Mouse (Mus musculus): ENCODE results near the gene Tomm7. TPM values are rescaled to one million over a fixed set of nuclear protein-coding genes. Genes with fewer than 3 reads are reported as not detected.

Gene Tomm7
- polyA plus RNA-seq, 1 experiment from 2014 or later, result 97.7 TPM

- WGBS, result 91% methylated on average over 13 of the region's 13 CpGs
- no peak for ATAC-seq (ENCODE audit: low FRiP score)
Measured at GRCm38 (mm10) chr5:23864054-23864965, 20.3 kb upstream of the Tomm7 start.

GRCm38 (mm10) chr5:23863166-23864053, 19.4 kb upstream of the Tomm7 start:
- H3K9ac ChIP-seq, result no peak overlapping the region
- WGBS, result 89% methylated on average over 7 of the region's 7 CpGs
- peaks cover 4% of the 10 kb centered on the region for H3K36me3 ChIP-seq (replicated peaks; ENCODE audit: control insufficient read depth, insufficient read depth)
- H3K4me2 ChIP-seq (replicated peaks), result no peak overlapping the region
- H3K27me3 ChIP-seq (ENCODE audit: control insufficient read depth, insufficient read depth, low read length), result no peaks in the 10 kb centered on the region
- H3K4me3 ChIP-seq (replicated peaks; ENCODE audit: low read length), result no peak overlapping the region
- no peaks in the 10 kb centered on the region for H3K9me3 ChIP-seq (ENCODE audit: control insufficient read depth, low read length)
- no peak for ATAC-seq (ENCODE audit: low FRiP score)
- no peak for DNase-seq (ENCODE audit: low spot score)
- no peak overlapping the region for H3K27ac ChIP-seq
- H3K4me1 ChIP-seq (replicated peaks; ENCODE audit: control insufficient read depth, insufficient read depth, low read length), result no peaks in the 10 kb centered on the region

More at GRCm38 (mm10) chr5:23864054-23864965, 20.3 kb upstream of the Tomm7 start:
- H3K9me3 ChIP-seq (ENCODE audit: control insufficient read depth, low read length), result no peaks in the 10 kb centered on the region
- no peak overlapping the region for H3K9ac ChIP-seq
- H3K4me1 ChIP-seq (replicated peaks; ENCODE audit: control insufficient read depth, insufficient read depth, low read length), result no peaks in the 10 kb centered on the region
- no peaks in the 10 kb centered on the region for H3K36me3 ChIP-seq (replicated peaks; ENCODE audit: control insufficient read depth, insufficient read depth)
- no peaks in the 10 kb centered on the region for H3K27me3 ChIP-seq (ENCODE audit: control insufficient read depth, insufficient read depth, low read length)
- no peak overlapping the region for H3K27ac ChIP-seq
- H3K4me3 ChIP-seq (replicated peaks; ENCODE audit: low read length), result no peak overlapping the region
- DNase-seq (ENCODE audit: low spot score), result peak; percentile 19
- no peak overlapping the region for H3K4me2 ChIP-seq (replicated peaks)

- Histone ChIP-seq H3K36me3 (replicated peaks; ENCODE audit: control insufficient read depth, insufficient read depth) (peaks cover 14% of the 10 kb centered on the region), H3K4me2 (replicated peaks) (no peak overlapping the region), H3K9me3 (ENCODE audit: control insufficient read depth, low read length) (no peaks in the 10 kb centered on the region), H3K27ac (no peak overlapping the region), H3K9ac (no peak overlapping the region), H3K27me3 (ENCODE audit: control insufficient read depth, insufficient read depth, low read length) (no peaks in the 10 kb centered on the region), H3K4me1 (replicated peaks; ENCODE audit: control insufficient read depth, insufficient read depth, low read length) (no peaks in the 10 kb centered on the region), H3K4me3 (replicated peaks; ENCODE audit: low read length) (no peak overlapping the region)
- 76% methylated on average over 5 of the region's 5 CpGs for WGBS
- ATAC-seq (ENCODE audit: low FRiP score) (no peak), DNase-seq (ENCODE audit: low spot score) (no peak)
Measured at GRCm38 (mm10) chr5:23862291-23862690, 18.3 kb upstream of the Tomm7 start.

- H3K9ac ChIP-seq, result no peak overlapping the region
- no peaks in the 10 kb centered on the region for H3K4me1 ChIP-seq (replicated peaks; ENCODE audit: control insufficient read depth, insufficient read depth, low read length)
- 94% methylated on average over 9 of the region's 9 CpGs for WGBS
- H3K36me3 ChIP-seq (replicated peaks; ENCODE audit: control insufficient read depth, insufficient read depth), result peaks cover 19% of the 10 kb centered on the region
- H3K27me3 ChIP-seq (ENCODE audit: control insufficient read depth, insufficient read depth, low read length), result no peaks in the 10 kb centered on the region
- no peak for ATAC-seq (ENCODE audit: low FRiP score)
- no peak overlapping the region for H3K27ac ChIP-seq
- no peaks in the 10 kb centered on the region for H3K9me3 ChIP-seq (ENCODE audit: control insufficient read depth, low read length)
- no peak overlapping the region for H3K4me3 ChIP-seq (replicated peaks; ENCODE audit: low read length)
- no peak for DNase-seq (ENCODE audit: low spot score)
- no peak overlapping the region for H3K4me2 ChIP-seq (replicated peaks)
Measured at GRCm38 (mm10) chr5:23861721-23862120, 17.8 kb upstream of the Tomm7 start.

GRCm38 (mm10) chr5:23859896-23860295, 15.9 kb upstream of the Tomm7 start:
- Histone ChIP-seq H3K27ac (no peak overlapping the region), H3K4me3 (replicated peaks; ENCODE audit: low read length) (no peak overlapping the region), H3K36me3 (replicated peaks; ENCODE audit: control insufficient read depth, insufficient read depth) (peaks cover 37% of the 10 kb centered on the region), H3K27me3 (ENCODE audit: control insufficient read depth, insufficient read depth, low read length) (no peaks in the 10 kb centered on the region), H3K4me2 (replicated peaks) (no peak overlapping the region), H3K4me1 (replicated peaks; ENCODE audit: control insufficient read depth, insufficient read depth, low read length) (no peaks in the 10 kb centered on the region), H3K9ac (no peak overlapping the region), H3K9me3 (ENCODE audit: control insufficient read depth, low read length) (no peaks in the 10 kb centered on the region)
- ATAC-seq (ENCODE audit: low FRiP score), result no peak
- DNase-seq (ENCODE audit: low spot score), result no peak
- WGBS, result 68% methylated on average over 5 of the region's 5 CpGs

GRCm38 (mm10) chr5:23859087-23859718, 15.2 kb upstream of the Tomm7 start:
- no peak overlapping the region for H3K27ac ChIP-seq
- no peaks in the 10 kb centered on the region for H3K27me3 ChIP-seq (ENCODE audit: control insufficient read depth, insufficient read depth, low read length)
- H3K36me3 ChIP-seq (replicated peaks; ENCODE audit: control insufficient read depth, insufficient read depth), result peaks cover 43% of the 10 kb centered on the region
- no peak overlapping the region for H3K4me3 ChIP-seq (replicated peaks; ENCODE audit: low read length)
- H3K9me3 ChIP-seq (ENCODE audit: control insufficient read depth, low read length), result no peaks in the 10 kb centered on the region
- H3K4me2 ChIP-seq (replicated peaks), result no peak overlapping the region
- 100% methylated on average over 1 of the region's 1 CpGs for WGBS
- H3K9ac ChIP-seq, result no peak overlapping the region
- DNase-seq (ENCODE audit: low spot score) (no peak), ATAC-seq (ENCODE audit: low FRiP score) (no peak)
- no peaks in the 10 kb centered on the region for H3K4me1 ChIP-seq (replicated peaks; ENCODE audit: control insufficient read depth, insufficient read depth, low read length)

- ATAC-seq (ENCODE audit: low FRiP score), result no peak
Measured at GRCm38 (mm10) chr5:23858643-23859042, 14.7 kb upstream of the Tomm7 start.

GRCm38 (mm10) chr5:23858001-23858400, 14.0 kb upstream of the Tomm7 start:
- H3K4me1 ChIP-seq (replicated peaks; ENCODE audit: control insufficient read depth, insufficient read depth, low read length), result no peaks in the 10 kb centered on the region
- 93% methylated on average over 3 of the region's 3 CpGs for WGBS
- DNase-seq (ENCODE audit: low spot score) (no peak), ATAC-seq (ENCODE audit: low FRiP score) (no peak)
- no peak overlapping the region for H3K27ac ChIP-seq
- no peak overlapping the region for H3K4me2 ChIP-seq (replicated peaks)
- H3K4me3 ChIP-seq (replicated peaks; ENCODE audit: low read length), result no peak overlapping the region
- no peaks in the 10 kb centered on the region for H3K9me3 ChIP-seq (ENCODE audit: control insufficient read depth, low read length)
- H3K36me3 ChIP-seq (replicated peaks; ENCODE audit: control insufficient read depth, insufficient read depth), result peaks cover 54% of the 10 kb centered on the region
- H3K9ac ChIP-seq, result no peak overlapping the region
- H3K27me3 ChIP-seq (ENCODE audit: control insufficient read depth, insufficient read depth, low read length), result no peaks in the 10 kb centered on the region

More at GRCm38 (mm10) chr5:23858643-23859042, 14.7 kb upstream of the Tomm7 start:
- Histone ChIP-seq H3K4me3 (replicated peaks; ENCODE audit: low read length) (no peak overlapping the region), H3K27ac (no peak overlapping the region), H3K9me3 (ENCODE audit: control insufficient read depth, low read length) (no peaks in the 10 kb centered on the region), H3K27me3 (ENCODE audit: control insufficient read depth, insufficient read depth, low read length) (no peaks in the 10 kb centered on the region), H3K36me3 (replicated peaks; ENCODE audit: control insufficient read depth, insufficient read depth) (peaks cover 49% of the 10 kb centered on the region), H3K4me1 (replicated peaks; ENCODE audit: control insufficient read depth, insufficient read depth, low read length) (no peaks in the 10 kb centered on the region), H3K9ac (no peak overlapping the region), H3K4me2 (replicated peaks) (no peak overlapping the region)
- DNase-seq (ENCODE audit: low spot score), result no peak
- 81% methylated on average over 7 of the region's 7 CpGs for WGBS

- H3K9me3 ChIP-seq (ENCODE audit: control insufficient read depth, low read length), result no peaks in the 10 kb centered on the region
- DNase-seq (ENCODE audit: low spot score), result no peak
- H3K27me3 ChIP-seq (ENCODE audit: control insufficient read depth, insufficient read depth, low read length), result no peaks in the 10 kb centered on the region
- no peak overlapping the region for H3K27ac ChIP-seq
- no peak overlapping the region for H3K9ac ChIP-seq
- H3K4me1 ChIP-seq (replicated peaks; ENCODE audit: control insufficient read depth, insufficient read depth, low read length), result no peaks in the 10 kb centered on the region
- no peak overlapping the region for H3K4me3 ChIP-seq (replicated peaks; ENCODE audit: low read length)
- H3K36me3 ChIP-seq (replicated peaks; ENCODE audit: control insufficient read depth, insufficient read depth), result peaks cover 61% of the 10 kb centered on the region
- no peak for ATAC-seq (ENCODE audit: low FRiP score)
- H3K4me2 ChIP-seq (replicated peaks), result no peak overlapping the region
Measured at GRCm38 (mm10) chr5:23857189-23857588, 13.2 kb upstream of the Tomm7 start.

All from hindbrain, embryonic 14.5 days (tissue).